Comparison of ENCODE assay signal across 8 mouse cellular contexts in genomic region chr19:47510473-47511293, GRCm38 (mm10). TPM values are rescaled to one million over a fixed set of nuclear protein-coding genes. Genes with fewer than 3 reads are reported as not detected.
DNase-seq lines count a peak whose midpoint lies in the region; ATAC-seq and TF ChIP-seq lines count a peak whose summit lies in the region.

No protein-coding gene starts in this region.

- H3K27ac ChIP-seq in left cerebral cortex, adult 2 months: peak overlapping the region; percentile 25; the same call in 1 of the 2 replicates
- H3K27ac ChIP-seq in forebrain, embryonic 11.5 days (ENCODE audit: low read depth, low read length): peak overlapping the region; percentile 46; the same call in 1 of the 2 replicates
- peak overlapping the region; percentile 51 for H3K27ac ChIP-seq in hindbrain, postnatal 0 days
- H3K27ac ChIP-seq in liver, embryonic 15.5 days (replicated peaks): peak overlapping the region; percentile 78
- peak overlapping the region; percentile 76 for H3K27ac ChIP-seq in neural tube, embryonic 13.5 days (replicated peaks)

- H3K27me3 ChIP-seq in forebrain, embryonic 11.5 days (ENCODE audit: control insufficient read depth, insufficient read depth, low read length): no peaks in the 10 kb centered on the region
- no peaks in the 10 kb centered on the region for H3K27me3 ChIP-seq in hindbrain, postnatal 0 days (ENCODE audit: insufficient read depth, low read length)
- H3K27me3 ChIP-seq in liver, embryonic 15.5 days: no peaks in the 10 kb centered on the region
- H3K27me3 ChIP-seq in neural tube, embryonic 13.5 days: no peaks in the 10 kb centered on the region

- intact Hi-C loops in left cerebral cortex, adult 2 months (cut with DNase I): no loop called here
- intact Hi-C loops in left cerebral cortex, postnatal 14 days (cut with DNase I): no loop called here

- H3K9ac ChIP-seq in forebrain, embryonic 11.5 days (ENCODE audit: low read length): 0 out of 2 replicates have a peak overlapping the region, but pooled peaks have one; percentile 10
- H3K9ac ChIP-seq in hindbrain, postnatal 0 days (replicated peaks; ENCODE audit: low read length): 0 out of 2 replicates have a peak overlapping the region, but pooled peaks have one; percentile 24
- peak overlapping the region; percentile 30; the same call in 1 of the 2 replicates for H3K9ac ChIP-seq in liver, embryonic 15.5 days
- H3K9ac ChIP-seq in neural tube, embryonic 13.5 days: peak overlapping the region; percentile 51

- no peak overlapping the region for H3K4me3 ChIP-seq in left cerebral cortex, adult 2 months
- no peak overlapping the region for H3K4me3 ChIP-seq in forebrain, embryonic 11.5 days (ENCODE audit: low read depth, low read length)
- H3K4me3 ChIP-seq in hindbrain, postnatal 0 days (ENCODE audit: low read length): no peak overlapping the region
- peak overlapping the region; percentile 37 for H3K4me3 ChIP-seq in liver, embryonic 15.5 days (replicated peaks)
- no peak overlapping the region for H3K4me3 ChIP-seq in neural tube, embryonic 13.5 days

- H3K36me3 ChIP-seq in forebrain, embryonic 11.5 days (ENCODE audit: control insufficient read depth, insufficient read depth, low read length): no peaks in the 10 kb centered on the region; the same call in 1 of the 2 replicates
- no peaks in the 10 kb centered on the region for H3K36me3 ChIP-seq in hindbrain, postnatal 0 days (ENCODE audit: insufficient read depth, low read length)
- H3K36me3 ChIP-seq in liver, embryonic 15.5 days (replicated peaks): no peaks in the 10 kb centered on the region; the same call in 1 of the 2 replicates
- peaks cover 15% of the 10 kb centered on the region; the same call in 1 of the 2 replicates for H3K36me3 ChIP-seq in neural tube, embryonic 13.5 days

- no peak overlapping the region for H3K4me2 ChIP-seq in forebrain, embryonic 11.5 days (ENCODE audit: low read depth, low read length, severe bottlenecking)
- peak overlapping the region; percentile 2; the same call in 1 of the 2 replicates for H3K4me2 ChIP-seq in hindbrain, postnatal 0 days (ENCODE audit: low read depth, low read length)
- H3K4me2 ChIP-seq in liver, embryonic 15.5 days: peak overlapping the region; percentile 67
- H3K4me2 ChIP-seq in neural tube, embryonic 13.5 days: peak overlapping the region; percentile 20; the same call in 1 of the 2 replicates

- 32% methylated on average over 25 of the region's 25 CpGs for WGBS in forebrain, embryonic 11.5 days
- WGBS in hindbrain, postnatal 0 days: 18% methylated on average over 25 of the region's 25 CpGs
- WGBS in liver, embryonic 15.5 days (ENCODE audit: insufficient replicate concordance): 11% methylated on average over 25 of the region's 25 CpGs
- 34% methylated on average over 25 of the region's 25 CpGs for WGBS in neural tube, embryonic 13.5 days

- ATAC-seq in forebrain, embryonic 11.5 days (replicated peaks; ENCODE audit: low FRiP score): no peak
- no peak for ATAC-seq in hindbrain, postnatal 0 days
- peak; percentile 41; the same call in 1 of the 2 replicates for ATAC-seq in liver, embryonic 15.5 days (ENCODE audit: insufficient read depth)
- ATAC-seq in neural tube, embryonic 13.5 days (ENCODE audit: low read depth): no peak

- TF ChIP-seq CTCF in left cerebral cortex, adult 2 months (IDR thresholded peaks at IDR 0.05): no peak
- no peak for TF ChIP-seq CTCF in hindbrain, postnatal 0 days (IDR thresholded peaks at IDR 0.05; ENCODE audit: low read depth)

- H3K4me1 ChIP-seq in forebrain, embryonic 11.5 days (replicated peaks; ENCODE audit: control insufficient read depth, insufficient read depth, low read length): peaks cover 8% of the 10 kb centered on the region; the same call in 1 of the 2 replicates
- H3K4me1 ChIP-seq in hindbrain, postnatal 0 days (ENCODE audit: insufficient read depth, low read length): 0 out of 2 replicates have a peak, but pooled peaks cover 9% of the 10 kb centered on the region
- H3K4me1 ChIP-seq in liver, embryonic 15.5 days (replicated peaks): peaks cover 68% of the 10 kb centered on the region
- peaks cover 38% of the 10 kb centered on the region for H3K4me1 ChIP-seq in neural tube, embryonic 13.5 days (replicated peaks)

- H3K9me3 ChIP-seq in forebrain, embryonic 11.5 days (ENCODE audit: control insufficient read depth, low read length): no peaks in the 10 kb centered on the region
- no peaks in the 10 kb centered on the region for H3K9me3 ChIP-seq in hindbrain, postnatal 0 days (ENCODE audit: low read length)
- no peaks in the 10 kb centered on the region for H3K9me3 ChIP-seq in liver, embryonic 15.5 days (replicated peaks)
- H3K9me3 ChIP-seq in neural tube, embryonic 13.5 days: no peaks in the 10 kb centered on the region

- no peak for DNase-seq in left cerebral cortex, adult 2 months (ENCODE audit: extremely low spot score in 1 of 2, low spot score in 2 of 2)
- DNase-seq in left cerebral cortex, postnatal 14 days (ENCODE audit: low spot score in 2 of 2): no peak
- no peak for DNase-seq in forebrain, embryonic 11.5 days (ENCODE audit: low spot score)
- no peak for DNase-seq in hindbrain, postnatal 0 days (ENCODE audit: low spot score)
- no peak for DNase-seq in cerebellum, postnatal 10 days
- no peak for DNase-seq in cerebellum, postnatal 36 days

RNA-seq across cellular contexts. Expression of gene Stn1, which starts 26.6 kb away (rescaled TPM):
- 10 to 100 TPM; 23.0 to 27.5 TPM for total RNA-seq in left cerebral cortex, adult 2 months (2021)
- total RNA-seq in left cerebral cortex, postnatal 14 days (2021): 10 to 100 TPM; 28.5 to 29.9 TPM
- 54.0 and 54.9 TPM in 2 replicates for polyA plus RNA-seq in forebrain, embryonic 11.5 days (2014; fragmentation: Nextera tagmentation; extraction: Ambion mirVana)
- 19.1 and 44.5 TPM in 2 replicates for total RNA-seq in hindbrain, postnatal 0 days (2014; rRNA removed)
- 20.9 and 22.7 TPM in 2 replicates for polyA plus RNA-seq in hindbrain, postnatal 0 days (2015; fragmentation: Nextera tagmentation; extraction: Ambion mirVana)
- 8.4 and 8.7 TPM in 2 replicates for polyA plus RNA-seq in liver, embryonic 15.5 days (2015; fragmentation: Nextera tagmentation; extraction: Ambion mirVana)
- 33.0 and 34.0 TPM in 2 replicates for polyA plus RNA-seq in neural tube, embryonic 13.5 days (2015; fragmentation: Nextera tagmentation; extraction: Ambion mirVana)

RNA-seq across cellular contexts. Expression of gene Sh3pxd2a, which starts 46.5 kb away (rescaled TPM):
- 10 to 100 TPM; 30.2 to 36.8 TPM for total RNA-seq in left cerebral cortex, adult 2 months (2021)
- total RNA-seq in left cerebral cortex, postnatal 14 days (2021): 10 to 100 TPM; 30.9 TPM
- 5.2 and 5.4 TPM in 2 replicates for polyA plus RNA-seq in forebrain, embryonic 11.5 days (2014; fragmentation: Nextera tagmentation; extraction: Ambion mirVana)
- total RNA-seq in hindbrain, postnatal 0 days (2014; rRNA removed): 21.9 and 25.5 TPM in 2 replicates
- polyA plus RNA-seq in hindbrain, postnatal 0 days (2015; fragmentation: Nextera tagmentation; extraction: Ambion mirVana): 1.4 and 1.8 TPM in 2 replicates
- 0.50 and 0.63 TPM in 2 replicates for polyA plus RNA-seq in liver, embryonic 15.5 days (2015; fragmentation: Nextera tagmentation; extraction: Ambion mirVana)
- polyA plus RNA-seq in neural tube, embryonic 13.5 days (2015; fragmentation: Nextera tagmentation; extraction: Ambion mirVana): 3.2 and 5.0 TPM in 2 replicates

Comparison
In these comparisons a context has a peak if more than half of its experiments do, and no peak if none do; other contexts are left out.
1. H3K27ac ChIP-seq: peak in every context shown above with its lines; median percentile 78 in liver, embryonic 15.5 days; 76 in neural tube, embryonic 13.5 days; 51 in hindbrain, postnatal 0 days; 46 in forebrain, embryonic 11.5 days; 25 in left cerebral cortex, adult 2 months.